Mouse (Mus musculus): ENCODE measurements at regions not wholly inside any gene's neighbourhood (a gene's known extent, or its start where the extent isn't known, plus 50 kb on each side); places are given as distances from the start of the nearest gene placed in this dataset.

- no peak for DNase-seq
These were observed 78.8 kb downstream of the Zfp619 start for GRCm38 (mm10) chr7:39596403-39596802.

- no peak for DNase-seq
These were observed 96.2 kb downstream of the Zfp619 start for GRCm38 (mm10) chr7:39613767-39614166.

GRCm38 (mm10) chr7:39615092-39615491, 97.5 kb downstream of the Zfp619 start:
- no peak for DNase-seq

GRCm38 (mm10) chr7:39621796-39622195, 104.2 kb downstream of the Zfp619 start:
- no peak for DNase-seq

- no peak for DNase-seq
These were observed 115.3 kb downstream of the Zfp619 start for GRCm38 (mm10) chr7:39632836-39633235.

GRCm38 (mm10) chr7:39642333-39642732, 124.8 kb downstream of the Zfp619 start:
- no peak for DNase-seq

GRCm38 (mm10) chr7:39643323-39643722, 125.8 kb downstream of the Zfp619 start:
- DNase-seq = no peak

- DNase-seq = no peak
These were observed 133.0 kb downstream of the Zfp619 start for GRCm38 (mm10) chr7:39650483-39651102.

GRCm38 (mm10) chr7:39654563-39655286, 137.2 kb downstream of the Zfp619 start:
- no peak for DNase-seq

GRCm38 (mm10) chr7:39655287-39655652, 137.7 kb downstream of the Zfp619 start:
- peak; percentile 68 for DNase-seq

GRCm38 (mm10) chr7:39655709-39656397, 138.3 kb downstream of the Zfp619 start:
- peak; percentile 11 for DNase-seq

GRCm38 (mm10) chr7:39659597-39659996, 142.0 kb downstream of the Zfp619 start:
- no peak for DNase-seq

GRCm38 (mm10) chr7:39675124-39675846, 157.7 kb downstream of the Zfp619 start:
- no peak for DNase-seq

- no peak for DNase-seq
These were observed 158.3 kb downstream of the Zfp619 start for GRCm38 (mm10) chr7:39675847-39676238.

GRCm38 (mm10) chr7:39680411-39680810, 162.8 kb downstream of the Zfp619 start:
- DNase-seq = no peak

GRCm38 (mm10) chr7:39696589-39696988, 179.0 kb downstream of the Zfp619 start:
- no peak for DNase-seq

- DNase-seq = no peak
These were observed 183.9 kb downstream of the Zfp619 start for GRCm38 (mm10) chr7:39701506-39701905.

- no peak for DNase-seq
These were observed 187.8 kb downstream of the Zfp619 start for GRCm38 (mm10) chr7:39705118-39706095.

GRCm38 (mm10) chr7:39706606-39707005, 189.0 kb downstream of the Zfp619 start:
- no peak for DNase-seq

GRCm38 (mm10) chr7:39716340-39717150, 199.0 kb downstream of the Zfp619 start:
- peak; percentile 8 for DNase-seq

- DNase-seq = no peak
These were observed 210.5 kb downstream of the Zfp619 start for GRCm38 (mm10) chr7:39727935-39728557.

Data from cerebellum, adult 9-10 months (tissue).